Mouse (Mus musculus): ENCODE results near the gene Car3.

Gene Car3

DNA sequence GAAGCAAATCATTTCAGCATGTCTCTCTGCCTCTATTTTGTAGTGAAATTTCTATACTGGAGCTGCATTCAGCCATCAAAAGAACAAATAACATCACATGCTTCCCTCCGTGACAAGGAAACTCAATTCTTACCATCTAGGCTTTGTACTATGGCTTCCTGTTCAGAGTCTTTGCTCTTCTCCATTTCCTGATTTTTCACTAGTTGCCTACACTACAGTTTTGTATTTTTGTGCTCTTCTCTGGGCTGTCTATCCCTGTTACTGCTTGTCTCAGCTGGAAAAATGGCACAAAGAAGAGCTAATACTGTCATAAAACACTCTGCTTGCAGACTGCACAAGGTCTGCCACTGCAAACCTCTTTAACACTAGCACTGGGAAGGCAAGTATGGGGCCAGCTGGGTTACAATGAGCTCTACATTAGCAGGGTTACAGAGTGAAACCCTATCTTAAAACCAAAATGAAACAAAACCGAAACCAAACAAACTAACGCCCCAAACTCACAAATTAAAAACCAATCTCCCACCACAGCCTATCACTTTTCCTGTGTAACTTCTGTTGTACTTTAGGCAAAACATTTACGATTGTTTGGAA, 48.8 kb downstream of the Car3 start:
- no peak for DNase-seq (ENCODE audit: low spot score in 2 of 2)

DNA sequence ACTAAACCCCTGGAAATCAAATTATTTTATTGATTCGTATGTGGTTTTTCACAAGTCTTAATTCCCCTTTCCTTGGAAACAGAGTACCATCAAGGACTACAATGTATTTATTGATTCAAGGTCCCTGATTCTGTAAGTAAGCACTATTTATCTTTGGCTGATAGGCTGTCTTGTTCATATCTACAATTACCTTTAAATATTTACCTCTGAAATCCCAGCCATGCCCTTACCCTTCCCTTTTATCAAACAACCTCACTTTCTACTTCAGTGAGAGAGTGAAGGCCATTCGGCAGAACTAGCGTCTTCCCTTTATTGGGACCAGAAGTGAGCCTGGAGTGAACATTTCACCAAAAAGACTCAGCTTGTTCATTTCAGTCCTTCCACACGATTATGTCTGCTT, 50.5 kb downstream of the Car3 start:
- no peak for DNase-seq (ENCODE audit: low spot score in 2 of 2)

DNA sequence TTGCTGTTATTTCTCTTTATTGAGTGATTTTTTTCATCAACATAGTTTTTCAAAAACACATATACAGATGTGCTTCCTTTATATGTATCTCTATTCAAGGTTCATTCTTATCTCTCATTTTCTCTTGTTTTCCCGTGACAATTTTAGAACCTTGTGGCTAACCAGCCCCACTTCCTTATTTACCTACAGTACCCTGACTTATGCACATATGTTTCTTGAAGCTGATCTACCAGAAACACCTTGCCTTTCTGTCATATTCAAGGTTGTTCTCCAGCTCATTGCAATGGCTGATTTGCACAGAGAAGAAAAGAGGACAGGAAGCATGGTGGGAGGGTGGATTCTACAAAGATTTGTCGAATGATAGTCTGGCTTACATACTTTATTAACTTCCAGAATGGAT, 52.0 kb downstream of the Car3 start:
- DNase-seq (ENCODE audit: low spot score in 2 of 2), result no peak

DNA sequence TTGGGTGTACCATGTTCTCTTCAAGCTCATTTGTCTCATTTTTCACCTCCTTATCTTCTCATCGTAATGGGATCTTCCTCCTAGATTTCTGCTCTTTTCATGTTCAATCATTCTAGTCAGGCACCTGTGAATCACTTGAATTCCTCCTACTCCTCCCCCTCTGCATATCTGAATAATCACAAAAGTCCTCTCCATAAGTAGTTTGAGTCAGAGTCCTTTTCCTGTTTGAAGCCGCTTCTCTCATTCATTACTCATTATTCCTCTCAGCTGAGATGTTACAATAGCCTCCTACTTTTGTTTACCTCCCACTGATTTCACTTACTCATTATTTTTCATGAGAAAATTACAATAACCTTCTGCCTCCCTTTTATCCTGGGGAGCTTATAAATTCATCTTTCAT, 53.9 kb downstream of the Car3 start:
- no peak for DNase-seq (ENCODE audit: low spot score in 2 of 2)
